Mouse (Mus musculus) brain, embryonic 14.5 days (tissue): ENCODE measurements around the gene Matn1. TPM values are rescaled to one million over a fixed set of nuclear protein-coding genes. Genes with fewer than 3 reads are reported as not detected.

ENCODE experiments used
- DNase-seq: peaks from one replicate; pipeline ENCODE4 v3.0.0-alpha.2; 2011; ENCODE audit warnings: low read depth
- CTCF ChIP-seq: fragments of 200-500 bp; IDR thresholded peaks from 2 replicates; pipeline ENCODE4 v1.5.1; 2012; ENCODE audit warnings: inconsistent platforms, mild to moderate bottlenecking, moderate library complexity, borderline replicate concordance; ENCODE audit not compliant: insufficient read depth, insufficient read length; ENCODE audit errors: extremely low read depth
- POLR2A ChIP-seq: fragments of 200-500 bp; IDR thresholded peaks from 2 replicates; pipeline ENCODE4 v1.6.1; 2012; ENCODE audit warnings: mild to moderate bottlenecking, inconsistent platforms, borderline replicate concordance; ENCODE audit not compliant: poor library complexity, insufficient read depth, insufficient read length, severe bottlenecking; ENCODE audit errors: extremely low read depth
- polyA plus RNA-seq: library from polyadenylated mRNA; depleted of rRNA; stranded (reverse); fragments of >200 nt; gene quantifications from 2 replicates; pipeline ENCODE4 v1.2.3, GENCODE M21; 2012

Matn1 gene
- polyA plus RNA-seq, 1 experiment, result 0.29 TPM

GRCm38 (mm10) chr4:130958812-130959211 lies 14.6 kb downstream of the Matn1 start:
- no peak for DNase-seq
- TF ChIP-seq CTCF (no peak), POLR2A (no peak)

DNA sequence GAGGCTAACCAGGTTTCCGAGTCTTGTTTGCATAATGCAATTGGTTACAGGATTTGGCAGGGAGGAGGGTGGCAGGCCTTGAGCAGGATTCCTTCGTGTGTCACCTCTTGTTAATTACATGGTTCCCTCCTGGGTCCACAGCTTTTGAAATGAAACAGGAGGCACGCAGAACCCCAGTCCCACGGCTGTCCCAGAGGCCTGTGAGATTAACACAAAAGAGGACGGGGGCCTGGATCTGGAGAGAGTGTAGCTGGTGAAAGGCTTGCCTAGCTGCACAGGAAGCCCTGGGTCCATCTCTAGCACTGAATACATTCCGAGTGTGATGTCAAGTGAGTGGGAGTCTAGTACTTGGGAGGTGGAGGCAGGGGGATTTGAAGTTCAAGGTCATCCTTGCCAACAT lies 15.5 kb downstream of the Matn1 start:
- peak; percentile 55 for DNase-seq
- TF ChIP-seq POLR2A, result no peak
- no peak for TF ChIP-seq CTCF

- peak; percentile 87 for DNase-seq
- TF ChIP-seq POLR2A (no peak), CTCF (peak; percentile 99)
Measured at GRCm38 (mm10) chr4:130960118-130960734, 16.0 kb downstream of the Matn1 start.

- DNase-seq, result no peak
- TF ChIP-seq CTCF, result peak; percentile 8; the same call in 1 of the 2 replicates
- TF ChIP-seq POLR2A, result no peak
Measured at GRCm38 (mm10) chr4:130971278-130971677, 27.1 kb downstream of the Matn1 start.

GRCm38 (mm10) chr4:130972421-130972829 lies 28.2 kb downstream of the Matn1 start:
- peak; percentile 85 for DNase-seq
- no peak for TF ChIP-seq CTCF
- no peak for TF ChIP-seq POLR2A

DNA sequence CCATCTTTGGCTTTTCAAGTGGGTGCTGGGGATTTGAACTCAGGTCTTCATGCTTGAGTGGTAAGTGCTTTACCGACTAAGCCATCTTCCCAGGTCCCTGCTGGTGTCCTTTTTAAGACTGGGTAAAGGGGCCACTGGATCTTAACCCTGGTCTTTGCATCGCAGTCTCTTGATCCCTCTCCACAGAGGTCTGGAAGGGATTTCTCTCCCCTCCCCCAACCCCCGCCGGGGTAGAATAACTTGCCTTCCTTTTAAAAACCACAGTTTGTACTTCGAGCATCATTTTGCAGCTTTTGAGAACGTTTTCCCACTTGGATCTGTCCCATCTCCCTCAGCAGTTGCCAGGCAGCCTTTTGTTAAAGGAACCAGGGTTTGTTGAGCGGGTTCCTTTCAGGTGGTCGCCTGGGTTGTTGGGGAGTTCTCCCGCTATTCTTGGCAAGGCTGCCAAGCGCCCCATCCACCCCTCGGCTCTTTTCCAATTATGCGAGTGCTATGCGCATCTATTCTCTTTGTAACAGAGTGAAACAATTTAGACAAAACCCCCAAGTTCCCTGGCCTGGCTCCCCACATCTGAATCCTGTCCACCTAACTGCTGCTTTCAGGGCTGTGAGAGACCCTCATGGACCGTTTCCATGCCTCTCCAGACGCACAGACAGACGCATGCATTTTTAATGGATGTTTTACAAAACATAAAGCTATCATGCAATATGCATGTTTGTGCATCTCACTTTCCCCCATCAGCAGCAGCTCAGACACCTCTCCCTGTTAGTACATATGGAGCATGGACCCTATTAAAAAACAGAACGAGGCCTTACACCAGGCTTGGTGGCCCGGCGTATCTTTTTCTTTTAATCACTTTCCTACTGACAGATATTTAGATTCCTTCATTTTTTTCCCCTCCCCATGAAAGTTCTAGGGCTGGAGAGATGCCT lies 29.4 kb downstream of the Matn1 start:
- DNase-seq, result peak; percentile 97
- no peak for TF ChIP-seq POLR2A
- no peak for TF ChIP-seq CTCF

DNA sequence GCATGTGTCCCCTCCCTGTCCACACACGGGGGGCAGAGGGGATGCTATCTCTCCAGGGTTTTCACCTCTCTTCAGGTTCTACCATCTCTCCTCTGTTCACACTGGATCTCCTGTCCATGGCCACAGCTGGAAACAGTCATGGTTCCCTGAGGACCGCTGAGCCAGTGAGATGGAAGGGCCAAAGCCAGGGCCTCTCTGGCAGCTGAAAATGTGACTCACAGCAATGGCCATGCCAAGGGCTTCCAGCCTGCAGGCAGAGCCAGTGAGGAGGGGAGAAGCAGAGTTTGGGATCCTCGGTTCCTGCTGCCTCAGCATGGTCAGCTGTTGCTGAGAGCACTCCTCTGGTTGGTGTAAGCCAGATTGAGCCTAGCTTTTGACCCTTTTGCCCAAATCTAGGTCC lies 34.8 kb downstream of the Matn1 start:
- TF ChIP-seq POLR2A (no peak), CTCF (no peak)
- no peak for DNase-seq

- peak; percentile 76 for DNase-seq
- TF ChIP-seq POLR2A, result no peak
- no peak for TF ChIP-seq CTCF
Measured at GRCm38 (mm10) chr4:130984416-130985182, 40.4 kb downstream of the Matn1 start.

DNA sequence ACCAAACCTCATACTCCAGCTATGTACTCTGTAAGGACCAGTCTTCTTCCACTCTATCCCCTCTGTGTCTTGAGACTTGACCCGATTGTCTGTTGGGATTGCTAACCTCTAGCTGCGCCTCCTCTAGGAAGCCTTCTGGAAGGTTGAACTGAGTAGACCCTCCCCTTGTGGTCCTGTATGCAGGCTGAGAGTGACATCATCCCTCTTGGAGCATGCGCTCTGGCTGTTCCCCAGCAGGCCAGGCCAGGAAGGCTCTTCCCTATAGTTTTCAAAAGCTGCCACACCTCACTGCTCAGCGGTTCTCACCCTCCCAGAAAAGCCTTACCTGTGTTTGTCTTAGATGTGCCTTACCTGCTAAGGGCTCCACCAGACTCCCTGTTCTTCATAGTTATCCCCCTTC lies 42.9 kb downstream of the Matn1 start:
- no peak for DNase-seq
- TF ChIP-seq POLR2A (no peak), CTCF (no peak)

DNA sequence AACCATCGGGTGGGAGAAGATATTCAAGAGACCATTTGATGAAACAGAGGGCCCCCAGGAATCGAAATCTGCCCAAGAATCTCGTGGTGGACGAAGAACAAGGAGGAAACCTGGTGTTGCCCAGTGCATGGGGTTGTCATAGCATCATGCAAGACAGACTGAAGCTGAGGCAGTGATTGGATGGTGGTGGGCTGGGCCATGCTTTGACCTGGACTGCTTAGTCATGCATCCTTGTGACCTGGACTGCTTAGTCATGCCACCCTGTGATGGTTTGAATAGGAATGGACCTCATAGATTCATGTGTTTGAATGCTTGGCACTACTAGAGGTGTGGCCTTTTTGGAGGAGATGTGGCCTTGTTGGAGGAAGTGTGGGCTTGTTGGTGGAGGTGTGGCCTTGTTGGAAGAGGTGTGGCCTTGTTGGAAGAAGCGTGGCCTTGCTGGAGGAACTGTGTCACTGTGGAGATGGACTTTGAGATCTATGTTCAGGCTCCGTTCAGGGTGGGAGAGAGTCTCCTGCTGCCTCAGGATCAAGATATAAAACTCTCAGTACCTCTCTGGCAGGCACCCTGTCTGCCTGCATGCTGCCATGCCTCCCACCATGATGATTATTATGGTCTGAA lies 44.1 kb downstream of the Matn1 start:
- DNase-seq, result no peak
- TF ChIP-seq POLR2A, result no peak
- no peak for TF ChIP-seq CTCF
